Mouse (Mus musculus): ENCODE data around the gene Zcchc2. TPM values are rescaled to one million over a fixed set of nuclear protein-coding genes. Genes with fewer than 3 reads are reported as not detected.
A peak's percentile ranks its signal among the peaks of the same experiment; 100 is the strongest.

Gene Zcchc2
- total RNA-seq, 2 experiments from 2014 or later, result 6.1 to 11.4 TPM

- intact Hi-C loops (cut with DNase I), result no loop called here
- H3K4me3 ChIP-seq, result no peak overlapping the region
- DNase-seq, result peak; percentile 21
- no peak for TF ChIP-seq CTCF (IDR thresholded peaks at IDR 0.05)
- no peak overlapping the region for H3K27ac ChIP-seq
Observed at GRCm38 (mm10) chr1:105965189-105965588, 25.0 kb upstream of the Zcchc2 start.

- DNase-seq, result peak; percentile 51
- peak overlapping the region; percentile 70 for H3K4me3 ChIP-seq
- intact Hi-C loops (cut with DNase I), result no loop called here
- H3K27ac ChIP-seq, result peak overlapping the region; percentile 77
- no peak for TF ChIP-seq CTCF (IDR thresholded peaks at IDR 0.05)
Observed at GRCm38 (mm10) chr1:105971490-105972170, 18.6 kb upstream of the Zcchc2 start.

- intact Hi-C loops (cut with DNase I), result no loop called here
- Histone ChIP-seq H3K4me3 (no peak overlapping the region), H3K27ac (no peak overlapping the region)
- no peak for TF ChIP-seq CTCF (IDR thresholded peaks at IDR 0.05)
- no peak for DNase-seq
Observed at GRCm38 (mm10) chr1:105974023-105974422, 16.2 kb upstream of the Zcchc2 start.

DNA sequence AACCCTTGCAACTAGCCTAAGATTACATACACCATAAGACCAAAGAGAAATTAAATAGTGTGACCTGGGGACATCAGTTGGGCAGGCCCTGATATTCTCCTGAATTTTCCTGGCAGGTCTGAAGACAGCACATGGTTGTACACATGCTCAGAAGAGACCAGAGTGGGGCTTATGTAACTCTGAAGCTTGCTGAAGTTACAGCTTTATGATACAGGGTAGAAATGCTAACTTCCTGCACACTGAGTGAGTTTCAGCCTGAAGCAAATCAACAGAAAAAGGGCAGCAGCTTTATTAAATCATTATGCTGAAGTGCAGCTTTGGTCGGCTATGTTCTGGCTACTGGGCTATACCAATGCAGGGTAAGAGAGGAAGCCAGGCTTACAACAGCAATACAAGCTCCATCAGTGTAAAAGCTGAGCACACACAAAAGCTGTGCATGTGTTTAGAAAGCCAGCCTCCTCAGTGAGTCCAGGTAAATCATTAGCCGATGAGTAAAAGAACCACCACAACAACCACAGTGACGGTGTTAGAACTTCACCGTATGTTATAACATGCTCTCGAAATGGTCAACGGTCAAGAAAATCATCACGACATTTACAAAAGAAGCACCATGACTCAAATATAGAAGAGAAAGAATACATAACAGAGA, 12.6 kb upstream of the Zcchc2 start:
- Histone ChIP-seq H3K27ac (no peak overlapping the region), H3K4me3 (no peak overlapping the region)
- TF ChIP-seq CTCF (IDR thresholded peaks at IDR 0.05), result no peak
- intact Hi-C loops (cut with DNase I), result no loop called here
- DNase-seq, result no peak

- Histone ChIP-seq H3K27ac (peak overlapping the region; percentile 60; the same call in 1 of the 2 replicates), H3K4me3 (0 out of 2 replicates have a peak overlapping the region, but pooled peaks have one; percentile 5)
- intact Hi-C loops (cut with DNase I), result no loop called here
- DNase-seq, result no peak
- no peak for TF ChIP-seq CTCF (IDR thresholded peaks at IDR 0.05)
Observed at GRCm38 (mm10) chr1:105980849-105981610, 9.2 kb upstream of the Zcchc2 start.

DNA sequence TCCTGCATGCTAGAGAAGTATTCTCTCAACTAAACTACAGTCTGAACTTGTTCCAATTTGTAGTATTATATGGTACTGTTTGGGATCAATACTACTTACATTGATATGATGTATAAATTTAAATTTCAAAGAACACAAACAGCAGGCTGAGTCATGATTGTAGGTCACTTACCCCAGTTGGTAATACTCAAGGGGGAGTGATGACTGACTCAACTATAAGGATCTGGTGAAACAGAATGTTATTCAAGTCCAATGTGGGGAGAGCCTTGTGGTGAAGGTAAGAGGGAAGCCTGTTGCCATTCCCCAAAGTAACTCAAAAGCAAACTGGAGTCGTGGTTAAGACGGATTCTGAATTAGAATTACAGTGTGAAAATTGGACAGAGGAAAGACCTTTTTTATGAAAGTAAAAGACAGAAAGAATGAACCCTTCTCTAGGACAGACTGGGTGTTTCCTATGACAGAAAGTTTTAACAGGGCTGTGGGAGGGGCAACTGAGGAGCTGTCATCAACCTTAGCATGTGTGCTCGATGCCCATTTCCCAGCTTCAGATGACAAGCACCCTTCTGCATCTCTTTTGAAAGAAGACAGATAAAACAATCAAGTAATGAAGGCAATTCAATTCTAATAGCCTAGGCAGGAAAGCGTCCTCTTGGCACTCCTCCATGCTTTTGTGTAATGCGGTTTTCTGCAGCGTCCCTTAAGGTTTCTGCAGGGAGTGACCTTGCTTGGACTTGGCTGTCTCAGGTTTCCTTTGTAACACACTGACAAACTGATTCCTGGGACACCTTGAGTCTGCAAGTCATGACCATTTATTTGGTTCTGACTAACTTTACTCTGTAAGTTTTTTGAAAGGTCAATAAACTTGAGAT, 7.5 kb upstream of the Zcchc2 start:
- intact Hi-C loops (cut with DNase I), result no loop called here
- DNase-seq, result peak; percentile 45
- peak overlapping the region; percentile 25; the same call in 1 of the 2 replicates for H3K27ac ChIP-seq
- TF ChIP-seq CTCF (IDR thresholded peaks at IDR 0.05), result no peak
- H3K4me3 ChIP-seq, result no peak overlapping the region

GRCm38 (mm10) chr1:105984172-105984571, 6.0 kb upstream of the Zcchc2 start:
- TF ChIP-seq CTCF (IDR thresholded peaks at IDR 0.05), result no peak
- no peak overlapping the region for H3K4me3 ChIP-seq
- DNase-seq, result no peak
- intact Hi-C loops (cut with DNase I), result no loop called here
- no peak overlapping the region for H3K27ac ChIP-seq

GRCm38 (mm10) chr1:105988171-105988570, 2.0 kb upstream of the Zcchc2 start:
- Histone ChIP-seq H3K27ac (peak overlapping the region; percentile 94), H3K4me3 (peak overlapping the region; percentile 99)
- no peak for TF ChIP-seq CTCF (IDR thresholded peaks at IDR 0.05)
- intact Hi-C loops (cut with DNase I), result no loop called here
- DNase-seq, result peak; percentile 36

DNA sequence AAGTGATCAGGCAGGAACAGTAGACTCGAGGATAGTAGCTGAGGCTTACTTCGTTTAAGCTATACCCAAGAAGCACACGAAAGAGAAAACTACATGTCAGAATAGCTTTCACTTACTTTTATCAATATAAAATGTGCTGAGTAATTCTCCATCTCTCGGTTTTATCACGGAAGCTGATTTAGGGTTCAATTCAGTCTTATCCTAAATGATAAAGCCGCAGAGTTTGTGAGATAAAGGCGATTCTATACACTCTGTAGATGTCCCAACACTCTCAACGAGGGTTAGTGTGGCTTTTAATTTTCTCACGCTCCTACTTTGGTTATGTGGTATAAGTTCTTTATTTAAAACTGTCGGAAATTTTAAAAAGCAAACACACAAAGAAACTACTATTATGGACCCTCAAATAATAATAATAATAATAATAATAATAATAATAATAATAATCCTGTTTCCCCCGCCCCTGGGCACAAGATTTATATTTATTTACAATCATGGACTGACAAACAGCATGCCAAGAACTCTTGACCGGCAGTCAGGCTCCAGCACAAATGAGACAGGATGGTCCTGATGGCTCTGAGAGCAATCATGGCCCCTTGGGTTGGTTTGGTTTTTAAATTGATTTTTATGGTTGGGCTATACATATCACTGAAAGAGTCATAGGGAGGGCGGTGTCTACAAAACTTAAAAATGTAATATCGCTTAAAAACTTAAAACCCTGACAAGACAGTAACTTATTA, 1.1 kb upstream of the Zcchc2 start:
- no peak for DNase-seq
- intact Hi-C loops (cut with DNase I), result no loop called here
- H3K27ac ChIP-seq, result peak overlapping the region; percentile 94
- H3K4me3 ChIP-seq, result peak overlapping the region; percentile 99
- TF ChIP-seq CTCF (IDR thresholded peaks at IDR 0.05), result no peak

DNA sequence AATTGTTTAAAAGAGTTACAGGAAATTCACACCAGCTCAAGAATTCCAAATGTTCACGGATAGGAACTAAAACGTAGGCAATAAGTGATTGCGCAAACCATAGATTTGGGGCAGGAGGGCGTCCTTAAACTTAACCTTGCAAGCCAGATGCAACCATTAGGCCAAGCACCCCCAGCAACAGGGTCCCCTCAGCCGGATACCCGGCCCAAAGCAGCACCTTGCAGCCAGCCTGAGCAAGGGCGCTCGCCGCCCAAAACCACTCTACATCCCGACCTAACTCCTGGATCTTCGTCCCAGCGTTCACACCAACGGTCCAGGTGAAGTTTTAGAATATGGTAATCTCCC, 594 bp upstream of the Zcchc2 start:
- no peak for DNase-seq
- H3K4me3 ChIP-seq, result peak overlapping the region; percentile 99
- H3K27ac ChIP-seq, result peak overlapping the region; percentile 94
- no peak for TF ChIP-seq CTCF (IDR thresholded peaks at IDR 0.05)
- intact Hi-C loops (cut with DNase I), result no loop called here

DNA sequence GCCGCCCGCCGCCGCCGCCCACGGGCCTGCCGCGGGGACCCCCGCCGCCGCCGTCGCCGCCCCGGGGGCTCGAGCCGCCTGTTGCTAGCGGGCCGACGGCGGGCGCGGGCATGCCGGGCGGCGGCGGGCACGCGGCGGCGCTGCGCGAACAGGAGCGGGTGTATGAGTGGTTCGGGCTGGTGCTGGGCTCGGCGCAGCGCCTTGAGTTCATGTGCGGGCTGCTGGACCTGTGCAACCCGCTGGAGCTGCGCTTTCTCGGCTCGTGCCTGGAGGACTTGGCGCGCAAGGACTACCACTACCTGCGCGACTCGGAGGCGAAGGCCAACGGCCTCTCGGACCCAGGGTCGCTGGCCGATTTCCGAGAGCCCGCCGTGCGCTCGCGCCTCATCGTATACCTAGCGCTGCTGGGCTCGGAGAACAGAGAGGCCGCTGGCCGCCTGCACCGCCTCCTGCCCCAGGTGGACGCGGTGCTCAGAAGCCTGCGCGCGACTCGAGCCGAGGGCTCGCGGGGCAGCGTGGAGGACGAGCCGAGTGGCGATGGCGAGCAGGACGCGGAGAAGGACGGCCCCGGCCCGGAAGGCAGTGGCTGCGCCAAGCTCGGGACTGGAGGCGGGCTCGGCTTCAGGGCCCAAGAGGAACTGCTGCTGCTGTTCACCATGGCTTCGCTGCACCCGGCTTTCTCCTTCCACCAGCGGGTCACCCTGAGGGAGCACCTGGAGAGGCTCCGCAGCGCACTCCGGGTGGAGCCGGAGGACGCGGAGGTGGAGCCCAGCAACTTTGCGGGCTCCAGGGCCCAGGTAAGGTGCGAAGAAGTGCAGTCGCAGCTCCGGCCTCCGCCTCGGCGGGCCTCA, 930 bp downstream of the Zcchc2 start:
- peak; percentile 82 for DNase-seq
- peak overlapping the region; percentile 94 for H3K27ac ChIP-seq
- peak overlapping the region; percentile 99 for H3K4me3 ChIP-seq
- intact Hi-C loops (cut with DNase I), result loop anchor here (2.0 to 10.0 kb wide), 5 partner anchors 44 to 326 kb away; partner anchors contain the start of genes Phlpp1, Pign and Relch
- no peak for TF ChIP-seq CTCF (IDR thresholded peaks at IDR 0.05)

All from gastrocnemius, adult 2 months (tissue).